Mouse (Mus musculus): ENCODE measurements around the gene Folr2. TPM values are rescaled to one million over a fixed set of nuclear protein-coding genes. Genes with fewer than 3 reads are reported as not detected.

Folr2 gene
- total RNA-seq, 1 experiment from 2014 or later = not detected

DNA sequence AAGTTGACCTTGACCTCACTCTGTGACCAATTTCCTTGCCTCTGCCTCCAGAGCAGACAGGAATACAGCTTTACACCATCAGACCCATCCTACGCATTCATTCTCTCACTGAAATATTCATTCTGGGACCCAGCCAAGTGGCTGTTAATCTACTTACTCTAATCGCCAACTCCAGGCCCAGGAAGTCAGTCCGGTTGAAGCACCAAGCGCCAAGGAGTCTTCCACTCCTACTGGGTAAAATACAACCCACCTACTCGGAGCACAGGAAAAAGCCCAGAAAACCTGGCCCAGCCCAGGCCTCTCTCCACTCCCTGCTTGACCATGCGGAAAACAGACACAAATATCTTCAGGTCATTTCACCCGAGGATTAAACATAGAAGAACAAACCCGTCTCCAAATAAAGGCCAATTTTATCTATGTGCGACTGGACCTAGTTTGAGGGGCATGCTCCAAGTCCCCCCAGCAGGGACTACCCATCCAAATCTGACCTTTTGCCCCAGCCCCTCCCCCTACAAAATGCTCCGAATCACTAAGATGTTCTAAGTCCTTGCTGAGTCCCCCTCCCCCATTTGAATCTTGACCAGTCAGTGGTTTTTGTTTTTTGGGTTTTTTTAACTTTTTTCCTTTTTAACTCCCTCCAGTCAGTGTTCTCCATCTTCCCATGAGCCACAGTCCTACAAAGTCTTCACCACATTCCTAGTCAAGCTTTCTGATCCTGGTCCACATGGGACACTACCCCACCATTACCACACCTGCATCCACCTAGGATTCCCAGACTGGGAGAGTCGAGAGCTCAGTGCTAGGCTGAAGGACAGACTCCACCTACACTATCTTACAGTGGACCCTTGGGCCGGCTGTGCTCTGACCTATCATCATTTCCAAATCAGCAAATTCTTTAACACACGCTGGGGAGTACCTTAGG lies 11.5 kb upstream of the Folr2 start:
- no peak for ATAC-seq (ENCODE audit: extremely low read depth, insufficient number of reproducible peaks, low FRiP score, poor library complexity, severe bottlenecking)

GRCm38 (mm10) chr7:101867482-101867881 lies 10.5 kb upstream of the Folr2 start:
- ATAC-seq (ENCODE audit: extremely low read depth, insufficient number of reproducible peaks, low FRiP score, poor library complexity, severe bottlenecking) = no peak

DNA sequence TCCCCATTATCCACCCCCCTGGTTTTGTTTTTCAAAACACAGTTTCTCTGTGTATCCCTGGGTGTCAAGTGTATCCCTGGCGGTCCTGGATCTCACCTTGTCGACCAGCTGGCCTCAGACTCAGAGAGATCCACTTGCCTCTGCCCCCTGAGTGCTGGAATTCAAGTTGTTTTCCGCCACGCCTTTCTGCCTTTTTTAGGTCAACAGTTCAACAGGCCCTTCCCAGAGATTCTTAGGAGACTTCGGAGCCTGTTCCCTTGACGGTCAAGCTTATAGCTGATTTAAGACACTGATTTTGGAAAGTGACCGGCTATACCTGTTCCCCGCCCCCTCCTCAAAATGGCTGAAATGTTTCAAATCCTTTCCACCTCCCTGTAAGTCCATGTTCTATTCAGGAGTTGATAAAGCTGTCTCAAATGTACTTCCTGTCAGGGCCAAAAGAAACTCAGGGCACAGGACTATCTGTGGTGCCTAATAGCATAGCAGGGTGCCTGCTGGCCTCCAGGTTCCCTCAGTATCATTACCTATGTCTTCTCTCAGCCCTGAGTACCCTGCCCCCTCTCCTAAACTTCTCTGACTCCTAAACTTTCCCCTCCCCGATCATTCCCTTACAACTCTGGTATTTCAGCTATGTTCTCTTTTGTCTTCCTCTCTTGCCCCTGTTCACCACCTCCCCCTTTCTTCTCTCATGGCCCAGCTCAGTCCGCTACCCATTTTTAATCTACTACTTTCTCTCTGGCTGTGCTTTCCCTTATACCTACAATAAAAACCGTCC lies 9.7 kb upstream of the Folr2 start:
- no peak for ATAC-seq (ENCODE audit: extremely low read depth, insufficient number of reproducible peaks, low FRiP score, poor library complexity, severe bottlenecking)

DNA sequence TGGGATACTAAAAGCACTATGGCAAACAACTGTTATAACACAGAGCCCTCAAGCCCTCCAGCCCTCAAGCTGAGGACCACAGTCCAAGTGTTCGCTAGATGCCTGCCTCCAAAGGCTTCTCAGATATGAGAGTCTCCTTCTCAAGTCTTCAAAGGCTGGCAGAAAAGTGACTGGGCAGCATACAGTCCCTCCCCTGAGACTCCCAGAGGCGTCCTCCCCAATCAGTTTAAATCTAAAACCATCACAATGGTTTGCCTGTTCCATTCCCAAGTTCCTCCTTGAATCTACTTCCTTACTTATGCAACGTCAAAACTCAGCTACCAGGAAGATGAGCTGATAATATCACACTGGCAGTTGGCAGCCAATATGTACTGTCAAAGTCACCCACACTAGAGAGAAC lies 6.4 kb upstream of the Folr2 start, which contains the start of gene Anapc15:
TSS of gene Anapc15 (plus strand) at position 301 of the 400 bp plus-strand sequence.
- ATAC-seq (ENCODE audit: extremely low read depth, insufficient number of reproducible peaks, low FRiP score, poor library complexity, severe bottlenecking) = no peak

DNA sequence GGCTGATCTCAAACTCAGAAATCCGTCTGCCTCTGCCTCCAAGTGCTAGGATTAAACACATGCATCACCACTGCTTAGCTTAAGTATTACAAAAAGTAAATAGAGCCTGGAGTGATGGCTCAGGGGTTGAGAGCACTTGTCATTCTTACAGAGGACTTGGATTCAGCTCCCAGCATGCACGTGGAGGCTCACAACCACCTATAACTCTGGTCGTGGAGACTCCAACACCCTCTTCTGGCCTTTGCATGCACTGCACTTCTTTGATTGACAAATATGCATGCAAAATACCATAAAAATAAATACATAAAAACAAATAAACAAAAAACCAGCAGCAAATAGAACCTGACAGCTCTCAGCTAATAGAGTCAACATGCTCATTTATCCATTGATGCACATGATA lies 5.3 kb upstream of the Folr2 start:
- ATAC-seq (ENCODE audit: extremely low read depth, insufficient number of reproducible peaks, low FRiP score, poor library complexity, severe bottlenecking) = no peak

- no peak for ATAC-seq (ENCODE audit: extremely low read depth, insufficient number of reproducible peaks, low FRiP score, poor library complexity, severe bottlenecking)
Observed at GRCm38 (mm10) chr7:101860978-101861377, 4.0 kb upstream of the Folr2 start.

DNA sequence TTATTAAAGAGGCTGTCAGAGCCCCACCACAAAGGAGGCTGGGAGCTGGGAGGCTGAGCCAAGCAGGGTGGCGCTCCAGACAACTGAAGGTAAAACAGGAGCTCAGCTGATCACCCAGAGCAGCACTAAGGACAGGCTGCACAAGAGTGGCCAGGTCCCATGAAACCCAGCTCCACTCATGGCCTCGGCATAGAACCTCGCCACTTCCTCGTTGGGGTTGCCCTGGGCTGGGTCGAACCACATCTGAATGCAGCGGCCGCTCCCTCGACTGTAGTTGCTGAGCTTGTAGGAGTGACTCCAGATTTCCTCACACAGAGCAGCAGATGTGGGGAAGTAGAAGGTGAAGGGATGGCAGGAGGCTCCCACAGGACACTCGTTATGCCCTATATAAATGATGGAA lies 1.4 kb upstream of the Folr2 start:
- ATAC-seq (ENCODE audit: extremely low read depth, insufficient number of reproducible peaks, low FRiP score, poor library complexity, severe bottlenecking) = no peak

- no peak for ATAC-seq (ENCODE audit: extremely low read depth, insufficient number of reproducible peaks, low FRiP score, poor library complexity, severe bottlenecking)
Observed at GRCm38 (mm10) chr7:101853816-101854215, 3.2 kb downstream of the Folr2 start.

DNA sequence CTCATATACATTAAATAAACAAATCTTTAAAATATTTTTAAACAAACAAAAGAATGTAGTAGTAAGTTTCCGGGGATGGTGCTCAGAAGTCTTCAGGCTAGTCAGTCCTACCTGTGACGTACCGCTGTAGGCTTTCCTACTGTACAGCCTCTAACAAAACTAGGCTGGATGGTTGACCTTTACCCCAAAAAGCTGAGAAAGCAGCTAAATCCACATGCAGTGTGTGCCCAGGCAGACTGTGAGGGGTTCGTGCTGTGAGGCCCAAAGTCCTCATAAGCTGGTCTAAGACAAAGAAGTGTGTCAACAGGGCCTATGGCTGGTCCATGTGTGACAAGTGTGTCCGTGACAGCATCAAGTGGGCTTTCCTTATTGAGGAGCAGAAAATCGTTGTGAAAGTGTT lies 4.1 kb downstream of the Folr2 start:
- ATAC-seq (ENCODE audit: extremely low read depth, insufficient number of reproducible peaks, low FRiP score, poor library complexity, severe bottlenecking) = no peak

- ATAC-seq (ENCODE audit: extremely low read depth, insufficient number of reproducible peaks, low FRiP score, poor library complexity, severe bottlenecking) = no peak
Observed at GRCm38 (mm10) chr7:101851689-101852088, 5.3 kb downstream of the Folr2 start.

DNA sequence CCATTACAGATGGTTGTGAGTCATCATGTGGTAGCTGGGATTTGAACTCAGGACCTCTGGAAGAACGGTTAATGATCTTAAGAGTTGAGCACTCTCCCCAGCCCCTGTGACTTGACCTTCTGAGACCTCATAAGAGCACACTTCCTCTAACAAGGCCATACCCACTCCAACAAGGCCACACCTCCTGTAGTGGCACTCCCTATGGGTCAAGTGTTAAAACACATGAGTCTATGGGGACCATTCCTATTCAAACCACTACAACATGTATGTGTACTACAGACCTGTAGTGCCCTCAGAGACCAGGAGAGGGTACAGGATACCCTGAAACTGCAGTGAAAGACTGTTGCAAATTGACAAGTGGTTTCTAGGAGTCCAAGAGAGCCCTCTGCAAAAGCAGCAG lies 9.1 kb downstream of the Folr2 start:
- no peak for ATAC-seq (ENCODE audit: extremely low read depth, insufficient number of reproducible peaks, low FRiP score, poor library complexity, severe bottlenecking)

DNA sequence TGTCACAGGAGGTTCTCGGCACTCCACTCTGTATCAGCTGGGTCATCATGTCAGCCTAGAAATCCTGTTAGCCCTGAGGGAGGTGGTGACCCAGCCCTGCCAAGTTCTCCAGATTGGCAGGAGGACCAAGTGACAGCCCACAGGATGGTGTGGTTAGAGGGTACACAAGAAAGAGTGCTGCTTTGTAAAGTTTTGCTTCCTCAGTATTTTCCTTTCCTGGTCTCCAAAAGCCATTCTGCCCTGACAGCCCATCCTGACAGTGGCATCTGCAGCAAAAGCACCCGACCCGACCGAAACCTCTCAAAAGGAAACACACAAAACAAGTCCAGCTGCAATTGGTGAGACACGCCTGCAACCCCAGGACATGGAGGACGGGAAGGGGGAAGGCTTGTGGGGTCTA lies 12.8 kb downstream of the Folr2 start:
- no peak for ATAC-seq (ENCODE audit: extremely low read depth, insufficient number of reproducible peaks, low FRiP score, poor library complexity, severe bottlenecking)

DNA sequence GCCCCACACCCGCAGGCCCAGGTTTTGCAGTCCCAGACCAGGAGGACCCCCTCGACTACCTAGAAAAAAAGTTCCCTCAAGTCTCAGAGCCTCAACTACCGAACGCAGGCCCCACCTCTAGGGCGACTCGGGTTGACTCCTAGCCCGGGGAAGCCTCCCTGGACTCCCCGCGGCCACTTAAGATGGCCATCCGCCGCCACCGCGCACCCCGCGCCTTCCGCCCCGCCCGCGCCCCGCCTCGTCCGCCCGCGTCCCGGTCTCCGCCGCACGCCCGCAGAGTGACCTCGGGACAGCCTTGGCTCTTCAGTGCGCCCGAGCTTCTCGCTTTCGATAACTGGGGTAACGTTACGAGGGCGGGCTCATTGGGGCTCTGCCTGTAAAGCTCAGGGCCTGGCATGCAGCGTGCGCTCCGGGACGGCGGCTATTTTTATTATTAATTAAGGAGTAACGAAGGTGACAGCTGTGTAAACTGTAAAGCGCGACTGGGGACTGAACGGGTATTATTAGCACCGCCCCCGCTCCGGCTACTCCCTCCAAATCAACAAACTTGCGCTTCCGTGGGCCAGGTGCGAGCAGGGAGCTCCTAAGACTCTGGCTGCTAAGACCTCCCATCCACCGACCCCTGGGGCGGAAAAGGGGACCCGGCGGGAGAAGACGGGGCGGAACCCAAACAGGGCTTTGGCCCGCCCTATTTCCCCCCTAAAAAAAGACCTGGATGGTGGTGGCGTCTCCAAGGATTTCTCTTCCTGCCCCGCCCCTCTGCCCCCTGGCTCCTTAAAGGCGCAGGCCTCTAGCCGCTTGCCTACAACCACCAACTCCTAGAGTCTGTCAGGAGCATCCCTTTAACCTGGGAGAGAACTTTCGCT lies 19.2 kb downstream of the Folr2 start, which contains the start of gene Inppl1:
TSS of gene Inppl1 (minus strand) at position 624 of the 866 bp plus-strand sequence.
- ATAC-seq (ENCODE audit: extremely low read depth, insufficient number of reproducible peaks, low FRiP score, poor library complexity, severe bottlenecking) = no peak

- ATAC-seq (ENCODE audit: extremely low read depth, insufficient number of reproducible peaks, low FRiP score, poor library complexity, severe bottlenecking) = no peak
Observed at GRCm38 (mm10) chr7:101837154-101837605, 19.8 kb downstream of the Folr2 start.

GRCm38 (mm10) chr7:101836271-101837153 lies 20.5 kb downstream of the Folr2 start:
- peak; percentile 13; the same call in 1 of the 2 replicates for ATAC-seq (ENCODE audit: extremely low read depth, insufficient number of reproducible peaks, low FRiP score, poor library complexity, severe bottlenecking)

DNA sequence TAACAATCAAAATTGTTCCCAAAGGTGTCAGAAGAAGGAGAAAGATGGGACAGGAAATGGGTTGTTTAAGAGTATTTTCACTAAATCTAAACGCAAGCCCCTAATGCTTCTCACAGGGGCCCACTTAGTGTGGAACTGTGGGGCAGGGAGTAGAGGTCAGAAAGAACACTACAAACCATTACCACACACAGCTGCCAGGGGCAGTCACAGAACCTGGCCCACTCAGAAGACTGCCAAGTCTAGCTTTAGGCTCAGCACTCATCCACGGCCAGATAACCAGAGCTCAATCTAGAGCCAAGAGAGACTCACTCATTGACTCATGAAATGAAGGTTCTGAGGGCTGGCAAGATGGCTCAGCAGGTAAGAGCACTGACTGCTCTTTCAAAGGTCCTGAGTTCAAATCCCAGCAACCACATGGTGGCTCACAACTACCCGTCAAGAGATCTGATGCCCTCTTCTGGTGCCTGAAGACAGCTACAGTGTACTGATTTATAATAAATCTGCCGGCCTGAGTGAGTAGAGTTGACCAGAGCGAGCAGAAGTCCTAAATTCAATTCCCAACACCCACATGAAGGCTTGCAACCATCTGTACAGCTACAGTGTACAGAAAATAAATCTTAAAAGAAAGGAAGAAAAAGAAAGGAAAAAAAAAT lies 21.4 kb downstream of the Folr2 start:
- no peak for ATAC-seq (ENCODE audit: extremely low read depth, insufficient number of reproducible peaks, low FRiP score, poor library complexity, severe bottlenecking)

GRCm38 (mm10) chr7:101834903-101835302 lies 22.1 kb downstream of the Folr2 start:
- no peak for ATAC-seq (ENCODE audit: extremely low read depth, insufficient number of reproducible peaks, low FRiP score, poor library complexity, severe bottlenecking)

All from neutrophil, adult 5-6 weeks (primary cell).